Mouse (Mus musculus) kidney, postnatal 0 days (tissue): ENCODE data around the gene Znrf1. TPM values are rescaled to one million over a fixed set of nuclear protein-coding genes. Genes with fewer than 3 reads are reported as not detected.
"Not testable (repeated sequence)": the region's sequence is repeated elsewhere in the genome, so short reads cannot be mapped to it uniquely, and the experiment has no call there.

Experiments
- ATAC-seq: fragments of 200-750 bp; cut with Nextera tagmentation; replicated peaks from 2 replicates; pipeline ENCODE4 v1.8.0; 2017; ENCODE audit warnings: low read depth, moderate number of reproducible peaks, moderate TSS enrichment, moderate library complexity; ENCODE audit not compliant: low FRiP score
- DNase-seq: peaks from one replicate; pipeline ENCODE4 v3.0.0-alpha.2; 2016; ENCODE audit warnings: low spot score
- H3K27ac ChIP-seq: fragments of 300-500 bp; sonication (generic); 2 replicates; pipeline ENCODE4 v1.5.1; 2014; ENCODE audit warnings: mild to moderate bottlenecking
- H3K27me3 ChIP-seq: fragments of 300-500 bp; sonication (generic); 2 replicates; pipeline ENCODE4 v1.6.1; 2014; ENCODE audit warnings: low read length, mixed read lengths; ENCODE audit not compliant: insufficient read depth
- H3K36me3 ChIP-seq: fragments of 300-500 bp; sonication (generic); 2 replicates; pipeline ENCODE4 v1.6.1; 2014; ENCODE audit warnings: low read length, mixed read lengths; ENCODE audit not compliant: insufficient read depth
- H3K4me1 ChIP-seq: fragments of 300-500 bp; sonication (generic); replicated peaks from 2 replicates; pipeline ENCODE4 v1.6.1; 2014; ENCODE audit warnings: antibody characterized with exemption, low read length, mixed read lengths; ENCODE audit not compliant: insufficient read depth
- H3K4me2 ChIP-seq: fragments of 300-500 bp; sonication (generic); 2 replicates; pipeline ENCODE4 v1.6.1; 2014; ENCODE audit warnings: mild to moderate bottlenecking, low read length, moderate library complexity, mixed read lengths
- H3K4me3 ChIP-seq: fragments of 300-500 bp; sonication (generic); replicated peaks from 2 replicates; pipeline ENCODE4 v1.5.1; 2014; ENCODE audit warnings: low read depth, low read length
- H3K9ac ChIP-seq: fragments of 300-500 bp; sonication (generic); 2 replicates; pipeline ENCODE4 v1.6.1; 2014; ENCODE audit warnings: low read depth, low read length
- H3K9me3 ChIP-seq: fragments of 300-500 bp; sonication (generic); replicated peaks from 2 replicates; pipeline ENCODE4 v1.6.1; 2016; ENCODE audit warnings: low read length, inconsistent platforms, mixed read lengths
- CTCF ChIP-seq: IDR thresholded peaks from 2 replicates; pipeline ENCODE4 v1.5.1; 2016; ENCODE audit warnings: antibody characterized with exemption, low read depth, mild to moderate bottlenecking, moderate library complexity
- WGBS: fragments of 180-500 bp; shearing (Covaris S2); extraction: QIAGEN DNeasy Blood & Tissue Kit; methylation state at CpG from one replicate; pipeline ENCODE4 v1.1.7; 2014; 5-methylcytosine and 5-hydroxymethylcytosine counted together
- polyA plus RNA-seq: library from polyadenylated mRNA; unstranded; fragments of >200 nt; fragmentation: Nextera tagmentation; extraction: Ambion mirVana; gene quantifications from 2 replicates; pipeline ENCODE4 v1.2.1, GENCODE M21; 2015

The Znrf1 gene
- polyA plus RNA-seq, 1 experiment from 2014 or later = 22.5 TPM

GRCm38 (mm10) chr8:111641064-111641463 lies 105.2 kb downstream of the Znrf1 start:
- 98% methylated on average over 2 of the region's 2 CpGs for WGBS
- no peak for ATAC-seq

GRCm38 (mm10) chr8:111642496-111642895 lies 106.6 kb downstream of the Znrf1 start:
- Histone ChIP-seq H3K4me2 (peak overlapping the region; percentile 56), H3K9me3 (no peaks in the 10 kb centered on the region), H3K36me3 (no peaks in the 10 kb centered on the region), H3K4me3 (peak overlapping the region; percentile 75), H3K4me1 (no peaks in the 10 kb centered on the region; the same call in 1 of the 2 replicates), H3K27me3 (no peaks in the 10 kb centered on the region), H3K27ac (peak overlapping the region; percentile 63; the same call in 1 of the 2 replicates), H3K9ac (peak overlapping the region; percentile 93; the same call in 1 of the 2 replicates)
- DNase-seq = no peak
- 48% methylated on average over 5 of the region's 5 CpGs for WGBS
- no peak for TF ChIP-seq CTCF
- ATAC-seq = no peak

More at GRCm38 (mm10) chr8:111641064-111641463, 105.2 kb downstream of the Znrf1 start:
- H3K4me3 ChIP-seq = no peak overlapping the region
- H3K9ac ChIP-seq = no peak overlapping the region
- H3K4me1 ChIP-seq = no peaks in the 10 kb centered on the region; the same call in 1 of the 2 replicates
- H3K27ac ChIP-seq = no peak overlapping the region
- TF ChIP-seq CTCF = no peak
- no peak for DNase-seq
- H3K27me3 ChIP-seq = no peaks in the 10 kb centered on the region
- no peak overlapping the region for H3K4me2 ChIP-seq
- no peaks in the 10 kb centered on the region for H3K36me3 ChIP-seq
- H3K9me3 ChIP-seq = no peaks in the 10 kb centered on the region

GRCm38 (mm10) chr8:111642939-111643263 lies 107.0 kb downstream of the Znrf1 start:
- Histone ChIP-seq H3K27me3 (no peaks in the 10 kb centered on the region), H3K4me2 (peak overlapping the region; percentile 56), H3K4me1 (no peaks in the 10 kb centered on the region; the same call in 1 of the 2 replicates), H3K27ac (peak overlapping the region; percentile 63; the same call in 1 of the 2 replicates), H3K4me3 (peak overlapping the region; percentile 75), H3K36me3 (no peaks in the 10 kb centered on the region), H3K9ac (peak overlapping the region; percentile 93), H3K9me3 (no peaks in the 10 kb centered on the region)
- DNase-seq (no peak), ATAC-seq (no peak)
- WGBS = 11% methylated on average over 5 of the region's 5 CpGs
- TF ChIP-seq CTCF = no peak

- peak within 1 kb of the TSS; percentile 93 for H3K9ac ChIP-seq
- peak within 1 kb of the TSS; percentile 98 for H3K27ac ChIP-seq
- ATAC-seq (peak; percentile 97), DNase-seq (peak; percentile 99)
- peak within 1 kb of the TSS; percentile 56 for H3K4me2 ChIP-seq
- no peaks in the 10 kb centered on the region; the same call in 1 of the 2 replicates for H3K4me1 ChIP-seq
- WGBS = under 1% methylated on average over 75 of the region's 75 CpGs
- no peaks in the 10 kb centered on the region for H3K27me3 ChIP-seq
- no peaks in the 10 kb centered on the region for H3K36me3 ChIP-seq
- TF ChIP-seq CTCF = 0 out of 2 replicates have a peak, but pooled peaks have one; percentile 24
- H3K9me3 ChIP-seq = no peaks in the 10 kb centered on the region
- peak within 1 kb of the TSS; percentile 75 for H3K4me3 ChIP-seq
Observed at GRCm38 (mm10) chr8:111643264-111644141, 107.6 kb downstream of the Znrf1 start, which contains the start of gene Zfp1. Gene Zfp1, plus strand, starts transcription at chr8:111643401.

GRCm38 (mm10) chr8:111644286-111645051 lies 108.6 kb downstream of the Znrf1 start:
- DNase-seq = peak; percentile 64
- not testable (repeated sequence) for H3K9ac ChIP-seq, H3K36me3 ChIP-seq, ATAC-seq, H3K4me1 ChIP-seq, H3K9me3 ChIP-seq, H3K27me3 ChIP-seq
- H3K4me2 ChIP-seq = peak overlapping the region; percentile 56
- 45% methylated on average over 12 of the region's 12 CpGs for WGBS
- peak overlapping the region; percentile 98 for H3K27ac ChIP-seq
- H3K4me3 ChIP-seq = peak overlapping the region; percentile 75

GRCm38 (mm10) chr8:111645715-111646114 lies 109.8 kb downstream of the Znrf1 start:
- Histone ChIP-seq H3K9ac (no peak overlapping the region), H3K27me3 (no peaks in the 10 kb centered on the region), H3K27ac (no peak overlapping the region), H3K4me1 (no peaks in the 10 kb centered on the region; the same call in 1 of the 2 replicates), H3K9me3 (no peaks in the 10 kb centered on the region), H3K4me3 (no peak overlapping the region), H3K36me3 (no peaks in the 10 kb centered on the region), H3K4me2 (no peak overlapping the region)
- no peak for TF ChIP-seq CTCF
- no peak for DNase-seq
- no peak for ATAC-seq
- WGBS = 92% methylated on average over 8 of the region's 8 CpGs
